Mouse (Mus musculus): ENCODE measurements at regions not wholly inside any gene's neighbourhood (a gene's known extent, or its start where the extent isn't known, plus 50 kb on each side); places are given as distances from the start of the nearest gene placed in this dataset.

DNA sequence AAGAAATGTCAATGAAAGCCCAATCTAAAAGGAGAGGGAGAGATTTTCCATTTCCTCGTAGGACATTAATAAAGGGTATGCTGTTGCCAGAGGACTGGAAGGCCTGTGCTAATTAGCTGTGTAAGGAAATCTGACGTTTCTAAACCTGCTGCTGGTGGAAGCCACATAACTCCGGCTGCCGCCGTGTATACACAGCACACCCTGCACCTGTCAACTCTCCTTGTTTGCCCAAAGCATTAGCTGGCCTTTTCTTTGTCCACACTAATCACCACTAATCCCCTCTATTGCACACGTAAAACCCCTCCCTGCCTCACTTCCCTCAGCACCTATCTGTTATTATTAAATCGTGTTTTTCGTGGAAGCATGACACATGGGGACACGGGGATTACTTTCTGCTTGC, 108.7 kb downstream of the Gm10260 start:
- DNase-seq, result no peak

DNA sequence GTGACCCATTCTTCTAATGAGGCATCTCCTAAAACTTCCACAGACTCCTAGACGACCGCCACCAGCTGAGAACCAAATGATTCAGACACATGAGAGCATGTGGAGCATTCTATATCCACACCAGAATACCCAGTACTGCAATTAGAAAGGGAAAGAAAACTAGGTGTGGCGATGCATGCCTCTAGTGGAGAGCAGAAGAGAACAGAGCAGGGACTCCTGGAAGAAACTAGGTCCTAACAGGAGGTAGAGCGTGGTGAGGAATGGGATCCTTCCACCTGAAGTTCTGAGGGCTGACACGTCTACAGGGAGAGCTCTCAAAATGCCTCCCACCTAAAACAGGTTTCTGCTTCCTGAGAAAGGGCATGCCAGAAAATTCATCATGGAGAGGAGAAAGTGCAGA, 109.3 kb downstream of the Gm10260 start:
- DNase-seq, result no peak

DNA sequence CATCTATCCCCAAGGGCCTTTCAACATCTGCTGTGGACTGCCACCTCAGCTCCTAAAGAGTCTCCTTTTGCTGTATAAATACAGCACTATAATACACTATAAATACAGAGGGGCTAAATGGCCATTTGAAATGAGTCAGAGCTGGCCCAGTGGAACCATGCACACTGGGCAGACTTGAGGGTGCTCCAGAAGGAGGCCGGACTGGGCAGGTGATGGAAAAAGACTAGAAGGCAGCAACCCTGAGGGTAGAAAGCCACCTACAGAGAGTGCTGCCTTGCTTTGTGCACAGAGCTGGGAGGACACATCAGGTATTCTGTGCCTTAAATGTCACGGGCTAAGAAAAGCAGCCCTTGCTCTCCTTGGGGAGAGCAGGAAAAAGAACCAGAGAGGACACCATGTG, 110.2 kb downstream of the Gm10260 start:
- DNase-seq, result no peak

DNA sequence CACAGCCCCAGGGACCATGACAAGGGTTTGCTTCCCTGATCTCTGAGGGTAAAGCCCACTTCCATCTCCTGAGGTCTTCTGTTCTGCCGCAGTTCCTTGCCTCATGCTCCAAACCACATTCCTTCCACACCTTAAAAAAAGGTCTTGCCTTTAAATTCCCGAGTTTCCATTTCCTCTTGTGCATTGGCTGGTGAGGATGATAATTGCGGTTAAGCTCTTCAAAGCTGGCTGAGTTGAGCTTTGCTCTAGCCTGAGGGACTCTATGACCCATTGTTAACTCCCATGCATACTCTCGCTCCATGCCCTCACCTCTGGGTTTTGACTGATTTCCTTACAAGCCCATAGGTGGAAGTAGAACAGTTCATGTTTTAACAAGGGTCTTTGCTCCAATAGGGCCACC, 112.9 kb downstream of the Gm10260 start:
- no peak for DNase-seq

DNA sequence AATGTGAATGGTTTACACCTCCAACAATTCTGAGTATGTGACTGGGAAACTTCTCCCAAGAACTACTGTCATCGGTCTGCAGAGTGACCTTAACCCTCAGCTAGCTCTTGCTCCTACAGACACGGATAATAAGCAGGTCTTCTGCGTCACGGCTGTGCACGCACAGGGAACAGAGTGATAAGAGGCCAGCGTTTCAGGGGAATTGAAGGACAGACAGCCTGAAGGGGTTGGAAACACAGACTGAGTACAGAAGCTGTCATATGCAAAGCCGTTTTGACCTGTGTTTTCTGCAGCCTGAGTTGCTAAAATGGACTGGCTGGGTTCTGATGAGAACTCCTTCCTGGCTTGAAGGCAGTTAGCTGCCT, 114.4 kb downstream of the Gm10260 start:
- DNase-seq, result no peak

DNA sequence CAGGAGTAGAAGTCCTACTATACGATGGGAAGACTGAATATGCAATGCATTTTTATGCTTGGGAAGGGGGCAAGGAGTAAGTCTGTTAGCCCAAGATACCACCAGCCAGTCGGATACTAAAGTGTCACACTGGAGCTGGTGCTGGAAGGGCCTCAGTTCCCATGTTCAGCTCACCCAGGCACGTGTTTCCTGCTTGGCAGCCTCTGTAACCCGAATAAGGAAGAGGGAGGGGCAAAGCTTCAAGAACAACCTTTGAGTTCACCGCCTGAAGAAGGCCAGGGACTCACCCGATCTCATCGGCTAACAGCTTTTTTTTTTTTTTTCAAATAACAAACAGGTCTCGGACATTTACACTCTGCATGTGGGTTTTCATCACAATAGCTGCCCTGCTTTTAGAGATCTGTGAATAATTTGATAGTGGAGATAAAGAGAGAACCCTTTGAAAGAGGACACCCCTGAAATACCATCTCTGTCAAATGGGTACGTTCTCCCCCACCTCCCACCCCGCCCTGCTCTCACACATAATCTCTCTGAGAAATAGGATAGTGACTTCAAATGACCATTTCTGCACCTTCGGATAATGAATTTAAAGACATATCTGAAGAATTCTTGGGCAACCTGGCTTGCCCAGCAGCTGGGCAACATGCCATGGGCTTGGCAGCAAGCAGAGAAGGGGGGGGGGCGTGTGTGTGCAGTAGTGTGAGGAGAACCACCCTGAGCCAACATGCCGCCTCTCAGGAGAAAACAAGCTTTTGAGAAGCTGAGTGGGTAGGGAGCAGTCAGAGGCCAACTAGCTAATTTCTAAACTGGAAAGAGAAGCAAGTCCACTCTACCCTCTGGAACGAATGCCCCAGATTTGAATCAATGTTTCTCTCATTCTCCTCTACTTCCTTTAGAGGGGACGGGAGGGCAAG, 115.1 kb downstream of the Gm10260 start:
- DNase-seq, result no peak

DNA sequence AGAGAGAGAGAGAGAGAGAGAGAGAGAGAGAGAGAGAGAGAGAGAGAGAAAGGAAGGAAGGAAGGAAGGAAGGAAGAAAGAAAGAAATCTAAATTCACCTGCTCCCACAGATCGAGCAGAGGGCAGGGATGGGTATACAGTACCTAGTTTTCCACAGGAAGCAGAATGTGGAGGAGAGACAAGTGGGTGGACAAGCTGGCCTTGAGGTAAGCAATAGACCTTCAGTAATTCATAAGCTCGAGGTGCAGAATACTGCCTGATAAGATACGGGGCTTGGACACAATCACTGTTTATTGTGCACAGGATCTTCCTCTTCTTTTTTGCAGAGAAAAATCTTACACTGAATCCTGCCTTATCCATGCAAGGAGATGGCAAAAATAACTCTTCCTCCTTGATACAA, 120.2 kb downstream of the Gm10260 start:
- DNase-seq, result no peak

DNA sequence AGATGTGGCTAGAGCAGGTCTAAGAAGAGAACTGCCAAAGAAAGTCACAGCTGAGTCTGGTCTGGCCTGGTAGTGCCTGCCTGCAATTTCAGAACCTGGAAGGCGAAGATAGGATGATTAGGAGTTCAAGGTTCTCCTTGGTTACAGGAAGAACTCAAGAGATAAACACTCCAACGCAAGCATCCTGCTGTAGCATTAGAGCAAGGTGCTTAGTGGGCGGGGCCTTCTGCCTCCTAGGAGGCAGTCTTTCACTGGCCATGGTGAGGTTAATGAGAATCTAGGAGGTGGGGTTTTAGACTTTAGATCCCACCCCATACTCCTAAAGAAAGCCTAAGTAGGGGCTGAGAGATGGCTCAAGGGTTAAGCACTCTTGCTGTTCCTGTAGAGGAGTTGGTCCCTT, 120.8 kb downstream of the Gm10260 start:
- DNase-seq, result no peak

DNA sequence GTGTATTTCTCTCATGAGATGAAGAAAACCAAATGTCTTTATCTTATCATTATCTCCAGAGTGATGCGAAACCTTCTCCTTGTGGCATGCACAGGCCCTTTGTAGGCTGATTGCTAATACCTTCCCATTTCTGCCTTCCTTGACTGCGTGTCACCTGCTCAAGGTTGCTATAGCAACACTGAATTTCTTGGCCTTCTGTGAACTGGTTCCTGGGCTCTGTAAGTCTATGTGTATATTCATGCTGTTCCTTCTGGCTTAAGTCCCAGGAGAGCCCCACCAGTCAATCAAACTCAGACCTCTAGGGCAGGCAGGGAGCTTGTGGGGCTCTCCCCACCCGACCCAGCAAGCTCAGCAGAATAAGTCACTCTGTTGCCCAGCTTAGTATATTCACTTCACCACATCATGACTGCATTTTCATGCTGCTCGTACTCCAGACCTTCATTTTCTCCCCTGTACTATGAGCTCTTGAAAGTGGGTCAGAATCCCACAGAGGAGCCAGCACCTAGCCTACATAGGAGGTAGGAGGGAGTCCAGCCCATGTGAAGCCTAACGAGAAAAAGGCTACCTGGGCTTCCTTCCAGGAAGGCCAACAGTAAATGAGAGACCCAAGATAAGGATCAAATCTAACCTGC, 121.9 kb downstream of the Gm10260 start:
- DNase-seq, result no peak

DNA sequence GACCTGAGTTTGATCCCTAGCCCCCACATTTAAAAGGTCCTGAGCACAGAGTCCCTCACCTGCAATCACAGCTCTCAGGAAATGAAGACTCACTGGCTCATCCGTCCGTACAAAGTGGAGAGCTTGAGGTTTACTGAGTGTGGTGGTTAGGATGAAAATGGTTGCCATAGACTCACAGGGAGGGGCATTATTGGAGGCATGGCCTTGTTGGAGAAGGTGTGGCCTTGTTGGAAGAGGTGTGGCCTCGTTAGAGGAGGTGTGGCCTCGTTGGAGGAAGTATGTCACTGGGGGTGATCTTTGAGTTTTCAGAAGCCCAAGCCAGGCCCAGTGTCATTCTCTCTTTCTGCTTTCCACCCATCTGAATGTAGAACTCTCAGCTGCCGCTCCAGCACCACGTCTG, 122.9 kb downstream of the Gm10260 start:
- no peak for DNase-seq

DNA sequence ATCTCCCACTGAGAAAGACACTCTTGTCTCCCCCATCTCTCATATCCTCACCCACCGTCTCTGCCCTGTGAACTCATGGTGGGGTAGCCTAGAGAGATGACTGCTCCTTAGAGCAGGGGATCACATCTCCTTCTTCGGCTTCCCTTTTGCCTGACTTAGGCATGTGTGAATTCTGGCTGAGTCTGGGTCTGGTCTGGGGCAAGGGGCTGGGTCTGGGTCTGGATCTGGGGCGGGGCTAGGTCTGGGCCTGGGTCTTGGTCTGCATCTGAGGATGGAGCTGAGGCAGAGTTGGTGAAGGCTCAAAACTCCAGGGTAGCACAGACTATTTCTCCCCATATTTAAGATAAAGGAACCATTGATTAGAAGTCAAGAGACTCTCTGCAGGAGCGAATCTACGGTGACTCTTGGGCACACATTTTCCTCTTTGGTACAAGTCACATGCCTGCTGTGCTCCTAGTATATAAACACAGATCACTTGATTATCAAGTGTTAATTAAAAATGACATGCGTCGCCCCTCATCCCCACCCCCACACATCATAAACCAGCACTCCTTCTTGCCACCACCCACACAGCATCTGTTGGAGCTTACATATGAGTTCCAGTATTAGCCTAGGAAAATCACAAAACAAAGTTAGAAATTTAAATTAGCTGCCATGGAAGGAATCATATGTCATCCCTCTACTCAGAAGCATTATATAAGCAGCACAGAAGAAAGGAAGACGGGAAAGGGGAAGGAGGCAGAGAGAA, 126.2 kb downstream of the Gm10260 start:
- no peak for DNase-seq

DNA sequence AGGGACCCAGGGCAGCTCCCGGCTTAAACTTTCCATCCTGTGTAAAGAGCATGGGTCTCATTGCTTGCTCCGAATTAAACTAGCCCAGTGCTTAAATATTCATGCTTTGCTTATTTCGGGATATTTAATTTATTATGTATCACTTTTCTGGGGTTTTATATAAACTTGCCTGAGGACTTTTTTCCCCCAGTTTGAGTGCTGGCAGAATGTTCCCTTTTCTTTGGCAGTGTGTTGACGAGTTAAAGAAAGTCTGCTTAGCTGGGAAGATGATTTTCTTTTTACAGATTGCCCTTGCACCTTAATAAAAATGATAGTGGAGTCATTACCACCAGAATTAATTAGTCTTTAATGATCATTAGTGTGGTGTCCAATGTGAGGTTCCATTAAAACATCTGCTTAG, 126.9 kb downstream of the Gm10260 start:
- no peak for DNase-seq

DNA sequence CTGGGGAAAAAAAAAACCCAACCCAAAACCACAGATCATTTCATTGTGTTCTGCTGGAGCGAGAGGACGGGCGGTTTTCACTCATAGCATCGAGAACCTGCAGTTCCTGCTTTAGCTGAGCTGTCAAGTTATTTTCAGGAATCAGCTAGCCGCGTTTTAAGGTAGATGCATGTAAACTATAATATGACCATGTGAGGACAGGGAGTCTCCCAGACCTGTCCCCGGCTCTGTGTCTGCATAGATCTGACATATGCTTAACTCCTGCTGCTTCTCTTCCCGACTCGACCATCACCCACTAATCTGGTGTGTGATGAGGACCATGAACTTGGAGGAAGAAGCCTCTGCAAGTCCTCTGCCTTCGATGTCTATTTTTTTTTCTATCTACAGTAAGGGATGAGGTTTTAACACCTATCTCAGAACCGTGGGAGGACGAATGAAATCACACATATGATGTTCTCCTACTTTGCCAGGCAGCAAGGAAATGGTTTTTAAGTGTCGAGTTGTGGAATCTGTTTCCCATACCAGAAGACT, 128.5 kb downstream of the Gm10260 start:
- no peak for DNase-seq

DNA sequence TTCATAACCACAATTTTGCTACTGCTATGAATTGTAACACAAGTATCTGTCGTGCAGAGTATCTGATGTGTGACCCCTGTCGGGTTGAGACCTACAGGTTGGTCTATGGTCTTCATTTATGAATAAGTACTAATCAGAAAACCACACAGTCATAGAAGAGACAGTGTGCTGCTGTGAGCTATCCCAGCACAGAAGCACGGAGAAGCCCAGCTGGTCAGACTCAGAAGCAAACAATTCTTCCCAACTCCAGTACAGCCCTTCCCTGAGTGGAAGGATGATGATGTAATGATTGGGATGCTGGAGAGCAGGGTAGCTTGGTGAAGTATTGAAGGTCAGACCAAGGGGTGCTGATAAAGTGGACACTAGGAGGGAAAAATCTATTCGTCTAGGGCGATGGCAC, 129.5 kb downstream of the Gm10260 start:
- no peak for DNase-seq

DNA sequence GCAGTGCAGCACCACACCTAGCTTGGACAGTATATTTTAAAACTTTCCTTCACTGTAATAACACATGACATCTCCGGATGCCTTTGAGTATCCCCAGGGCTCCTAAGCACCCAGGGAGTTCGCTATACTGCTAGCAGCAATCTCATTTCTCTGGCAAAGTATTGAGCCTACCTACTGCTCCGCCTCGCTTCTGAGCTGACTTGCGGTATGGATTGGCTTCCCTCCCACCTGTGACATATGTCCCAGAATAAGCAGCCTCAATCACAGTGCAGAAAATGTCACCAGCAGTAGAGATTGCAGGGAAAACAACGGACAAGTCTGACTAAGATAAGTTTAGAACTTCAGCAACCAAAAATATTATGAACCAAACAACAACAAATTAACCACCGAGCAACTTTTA, 131.8 kb downstream of the Gm10260 start:
- DNase-seq, result no peak

DNA sequence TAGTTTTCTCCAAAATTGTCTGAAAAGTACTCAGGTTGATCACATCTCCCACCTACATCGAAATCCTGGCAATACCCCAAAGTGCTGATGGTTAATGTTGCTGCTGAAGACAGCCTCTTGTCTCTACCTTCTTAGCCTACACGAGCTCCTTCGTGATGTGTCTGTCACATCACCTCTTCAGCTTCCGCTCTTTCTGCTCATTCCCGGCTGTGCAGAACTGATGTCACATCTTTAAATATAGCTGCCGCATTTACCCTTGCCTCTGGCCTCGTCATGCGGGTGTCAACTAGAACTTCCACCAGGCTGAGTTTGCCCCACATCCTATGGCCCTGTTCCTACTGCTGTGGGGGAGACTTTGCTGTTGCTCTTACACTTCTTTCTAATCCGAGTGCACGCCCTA, 133.2 kb downstream of the Gm10260 start:
- no peak for DNase-seq

DNA sequence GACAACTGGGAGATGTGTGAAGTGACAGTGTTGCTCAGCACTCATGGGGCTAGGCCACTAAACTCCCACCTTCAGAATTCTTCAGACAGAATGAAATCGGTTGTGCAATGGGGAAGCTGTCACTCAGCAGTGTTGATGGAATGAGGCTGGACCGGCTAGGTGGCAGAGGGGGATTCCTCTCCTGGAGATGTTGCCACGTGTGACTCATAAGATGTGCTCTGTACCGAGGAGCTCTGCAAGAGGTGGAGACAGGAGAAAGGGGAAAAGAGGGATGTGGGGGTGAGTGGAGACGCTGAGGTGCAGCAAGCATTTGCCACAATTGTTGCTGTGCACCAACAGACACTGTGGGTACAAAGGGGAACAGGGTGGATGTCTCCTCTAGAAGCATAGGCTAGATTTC, 133.6 kb downstream of the Gm10260 start:
- no peak for DNase-seq

DNA sequence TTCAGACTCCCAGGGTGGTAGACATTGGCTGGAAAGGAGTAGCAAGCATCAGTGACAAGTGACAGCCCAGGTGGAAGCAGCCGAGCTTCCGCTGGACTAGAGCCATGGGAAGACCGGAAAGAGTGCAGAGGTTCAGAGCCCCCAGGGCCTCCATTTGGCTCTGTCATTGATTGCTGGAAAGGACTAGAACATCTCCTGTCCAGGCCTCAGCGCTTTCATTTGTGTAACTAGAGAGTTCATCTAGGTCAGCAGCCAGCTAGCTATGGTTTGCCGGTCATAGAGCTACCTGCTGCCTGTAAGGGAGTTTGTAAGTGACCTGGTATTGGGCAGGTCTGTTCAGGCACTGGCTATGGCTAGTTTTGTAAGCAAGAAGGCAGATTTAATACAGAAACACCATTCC, 134.3 kb downstream of the Gm10260 start:
- no peak for DNase-seq

DNA sequence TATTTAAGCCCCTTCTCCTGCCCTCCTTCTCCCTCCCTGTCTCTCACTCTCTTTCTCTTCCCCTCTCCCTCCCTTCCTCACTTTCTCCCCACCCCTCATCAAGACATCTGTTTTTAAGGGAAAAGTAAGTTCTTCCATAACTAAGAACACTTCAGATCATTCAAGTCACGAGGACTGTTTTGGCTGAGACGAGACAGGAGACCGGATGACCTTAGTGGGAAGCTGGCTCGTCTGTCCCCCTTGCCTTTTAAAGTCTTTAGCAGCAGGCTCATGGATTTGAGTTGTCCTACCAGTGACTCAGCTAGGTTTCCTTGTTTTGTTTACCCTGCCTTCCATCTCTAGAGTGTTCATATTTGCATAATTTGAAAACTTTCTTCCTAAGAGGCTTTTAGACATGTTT, 135.0 kb downstream of the Gm10260 start:
- no peak for DNase-seq

DNA sequence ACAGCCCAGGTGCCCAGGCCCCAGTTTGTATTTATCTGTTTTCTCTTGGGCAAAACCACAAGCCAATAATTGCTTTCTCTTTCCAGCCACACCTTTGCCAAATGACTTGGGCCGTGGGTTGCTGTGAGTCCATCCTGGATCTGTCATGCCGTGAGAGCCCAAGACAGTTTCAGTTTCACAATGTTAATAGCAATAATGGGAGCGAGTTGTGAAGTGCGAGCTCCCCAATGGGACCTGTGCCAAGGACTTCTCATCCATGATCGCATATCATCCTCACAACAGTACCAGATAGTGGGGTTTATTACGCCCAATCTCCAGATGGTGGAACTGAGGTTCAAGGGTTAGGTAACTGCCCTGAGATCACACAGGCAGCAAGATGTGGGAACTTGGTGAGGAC, 142.2 kb downstream of the Gm10260 start:
- DNase-seq, result no peak

DNA sequence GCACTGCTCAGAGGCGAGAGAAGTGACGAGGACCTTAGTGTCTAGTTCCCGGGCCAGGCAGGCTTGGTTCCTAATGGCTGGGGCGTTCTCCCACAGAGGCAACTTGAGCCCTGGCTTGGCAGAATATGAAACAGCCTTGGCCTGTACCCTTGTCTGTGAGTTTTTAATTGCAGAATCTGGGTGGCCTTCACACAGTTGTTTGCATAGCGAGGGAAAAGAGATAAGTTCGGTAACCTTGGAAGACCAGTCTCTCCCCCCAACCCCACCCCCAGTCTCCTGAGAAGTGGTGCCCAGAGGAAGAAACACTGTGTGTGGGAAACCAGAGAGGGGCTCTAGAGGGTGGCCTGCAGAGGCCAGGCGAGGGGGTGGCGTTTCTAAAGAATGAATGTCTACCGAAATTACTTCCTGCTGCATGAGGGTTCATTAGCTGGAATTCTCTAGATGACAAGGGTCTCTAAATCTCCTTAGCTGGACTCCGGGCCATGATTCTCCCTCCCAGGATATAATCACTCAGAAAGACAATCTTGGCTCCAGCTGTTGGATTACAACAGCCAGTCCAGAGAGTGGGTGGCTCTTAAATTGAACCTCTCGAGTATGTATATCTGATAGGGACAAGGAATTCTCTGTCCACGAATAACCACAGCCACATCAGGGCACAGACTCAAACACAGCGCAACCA, 142.8 kb downstream of the Gm10260 start:
- no peak for DNase-seq

DNA sequence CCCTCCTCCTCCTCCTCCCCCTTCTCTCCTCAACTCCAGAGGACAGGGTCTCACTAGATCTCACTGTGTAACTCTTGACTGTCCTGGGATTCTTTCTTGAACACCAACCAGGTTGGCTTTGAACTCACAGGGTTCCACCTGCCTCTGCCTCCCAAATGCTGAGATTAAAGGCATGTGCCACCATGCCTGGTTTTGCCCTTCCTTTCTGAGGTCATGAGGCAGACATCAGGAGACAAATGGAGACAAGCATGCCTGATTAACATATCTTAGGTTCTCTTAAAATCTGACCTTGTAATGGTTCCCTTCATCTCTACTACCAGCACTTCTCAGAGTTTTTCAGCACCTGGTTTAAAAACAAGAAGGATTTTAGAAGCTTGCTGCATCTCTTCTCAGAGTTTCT, 143.5 kb downstream of the Gm10260 start:
- DNase-seq, result no peak

DNA sequence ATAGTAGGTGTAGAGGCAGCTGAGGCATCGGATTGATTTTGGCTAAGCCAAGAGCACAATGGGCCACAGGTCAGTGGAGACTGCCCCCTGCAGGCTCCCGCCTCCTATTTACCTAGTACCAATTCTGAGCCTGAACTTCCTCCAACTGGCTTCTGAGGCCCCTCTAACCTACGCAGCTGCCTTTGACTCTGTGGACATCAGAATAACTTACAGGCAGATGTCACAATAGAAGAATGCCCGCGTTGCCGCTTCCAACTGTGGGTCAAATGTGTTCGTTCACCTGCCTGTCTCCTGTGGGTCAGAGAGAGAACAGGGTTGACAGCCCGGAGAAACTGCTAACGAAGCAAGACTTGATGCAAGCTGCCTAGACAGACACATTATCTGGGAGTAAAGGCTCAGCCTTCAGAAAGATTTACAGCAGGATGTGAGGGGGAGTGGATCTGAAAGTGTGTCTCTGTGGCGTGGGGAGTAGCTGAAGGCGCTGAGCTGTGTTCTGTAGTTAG, 153.2 kb downstream of the Gm10260 start:
- peak; percentile 14 for DNase-seq

Data from cerebellum, adult 11 months (tissue).